Mouse (Mus musculus) T-cell, adult 66 days (primary cell): ENCODE results near the gene Cfap99. TPM values are rescaled to one million over a fixed set of nuclear protein-coding genes. Genes with fewer than 3 reads are reported as not detected.

Source experiments
- total RNA-seq, 2 experiments: library from RNA; stranded (reverse); gene quantifications; 3 replicates in 1 of 2; 4 replicates in 1 of 2; pipeline ENCODE4 v1.2.4; 2023

Gene Cfap99
- total RNA-seq, result not detected

GRCm38 (mm10) chr5:34288154-34288716 is at the start of gene Cfap99, which contains the start of gene Zfyve28:
TSS of gene Cfap99 (plus strand) at chr5:34288600.
TSS of gene Zfyve28 (minus strand) at chr5:34288449.

DNA sequence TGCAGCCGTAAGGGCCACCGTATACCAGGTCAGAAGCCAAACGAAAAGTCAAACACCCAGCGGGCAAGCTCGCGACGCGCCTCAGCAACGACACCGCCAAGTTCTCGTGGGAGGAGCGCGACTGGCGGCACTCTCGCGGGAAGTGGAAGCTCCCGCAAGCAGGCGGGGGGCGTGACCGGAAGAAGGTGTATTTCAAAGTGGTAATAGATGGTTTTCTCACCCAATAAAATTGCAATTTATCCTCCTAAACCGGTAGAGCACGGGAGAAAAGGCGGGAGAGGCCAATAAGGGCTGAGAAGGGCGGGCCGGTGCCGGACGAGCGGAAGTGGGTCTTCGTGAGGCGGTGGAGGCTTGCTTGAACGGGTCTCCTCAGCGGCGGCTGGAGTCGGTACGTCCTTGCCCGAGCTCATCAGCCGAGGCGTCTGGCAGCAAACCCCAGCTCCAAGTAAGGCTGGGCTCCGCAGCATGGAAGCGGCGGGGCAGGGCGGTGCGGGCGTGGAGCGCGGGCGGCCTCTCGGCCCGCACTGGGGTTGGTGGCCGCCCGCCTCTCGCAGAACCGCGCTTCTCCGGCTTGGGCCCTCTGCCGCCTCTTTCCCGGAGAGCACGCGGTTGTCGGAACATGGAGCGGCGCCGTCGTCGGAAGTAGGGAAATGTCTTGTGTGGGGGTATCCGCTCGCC is 47.8 kb downstream of the Cfap99 start, which contains the start of gene Rnf4:
Rnf4 (plus strand) TSS at position 193 of the 678 bp plus-strand sequence.

GRCm38 (mm10) chr5:34369341-34370021 is 81.1 kb downstream of the Cfap99 start, which contains the start of gene Fam193a:
TSS of gene Fam193a (plus strand) at chr5:34369933.

Other genes with a start within 250 kb of the Cfap99 start
- 1 to 10 TPM in 1 of 2 experiments, under 1 TPM in 1; 0.82 to 1.2 TPM for gene Poln, start 119.2 kb upstream of the Cfap99 start, total RNA-seq
- gene Haus3, start 119.1 kb upstream of the Cfap99 start, total RNA-seq, result 10 to 100 TPM; 55.3 to 57.4 TPM
- gene Mxd4, start 100.9 kb upstream of the Cfap99 start, total RNA-seq, result 100 to 1,000 TPM; 100 to 105 TPM
- gene Zfyve28, start 151 bp upstream of the Cfap99 start, total RNA-seq, result under 1 TPM; 0.86 to 0.93 TPM
- gene Rnf4, start 47.7 kb downstream of the Cfap99 start, total RNA-seq, result 100 to 1,000 TPM; 287 to 292 TPM
- gene Fam193a, start 81.3 kb downstream of the Cfap99 start, total RNA-seq, result 10 to 100 TPM; 77.6 to 84.8 TPM
- 10 to 100 TPM; 16.2 to 18.7 TPM for gene Tnip2, start 225.4 kb downstream of the Cfap99 start, total RNA-seq
- 1 to 10 TPM; 7.2 to 9.7 TPM for gene Sh3bp2, start 237.2 kb downstream of the Cfap99 start, total RNA-seq